Mouse (Mus musculus) midbrain, embryonic 15.5 days (tissue): ENCODE measurements around the gene Chd5. TPM values are rescaled to one million over a fixed set of nuclear protein-coding genes. Genes with fewer than 3 reads are reported as not detected.
A peak's percentile ranks its signal among the peaks of the same experiment; 100 is the strongest.

Source experiments
- ATAC-seq: fragments of 200-750 bp; cut with Nextera tagmentation; replicated peaks from 2 replicates; pipeline ENCODE4 v1.8.0; 2017; ENCODE audit warnings: moderate TSS enrichment
- H3K27ac ChIP-seq: fragments of 300-500 bp; sonication (generic); 2 replicates; pipeline ENCODE4 v1.5.1; 2015; ENCODE audit warnings: mild to moderate bottlenecking, inconsistent platforms
- H3K27me3 ChIP-seq: fragments of 300-500 bp; sonication (generic); replicated peaks from 2 replicates; pipeline ENCODE4 v1.6.1; 2015; ENCODE audit warnings: inconsistent platforms
- H3K36me3 ChIP-seq: fragments of 300-500 bp; sonication (generic); replicated peaks from 2 replicates; pipeline ENCODE4 v1.6.1; 2015; ENCODE audit warnings: inconsistent platforms
- H3K4me1 ChIP-seq: fragments of 300-500 bp; sonication (generic); 2 replicates; pipeline ENCODE4 v1.6.1; 2015; ENCODE audit warnings: inconsistent platforms
- H3K4me2 ChIP-seq: fragments of 300-500 bp; sonication (generic); 2 replicates; pipeline ENCODE4 v1.6.1; 2015; ENCODE audit warnings: inconsistent platforms, mild to moderate bottlenecking, moderate library complexity
- H3K4me3 ChIP-seq: fragments of 300-500 bp; sonication (generic); 2 replicates; pipeline ENCODE4 v1.5.1; 2015; ENCODE audit warnings: mild to moderate bottlenecking, inconsistent platforms
- H3K9ac ChIP-seq: fragments of 300-500 bp; sonication (generic); 2 replicates; pipeline ENCODE4 v1.6.1; 2015; ENCODE audit warnings: mild to moderate bottlenecking, inconsistent platforms
- H3K9me3 ChIP-seq: fragments of 300-500 bp; sonication (generic); 2 replicates; pipeline ENCODE4 v1.6.1; 2016; ENCODE audit warnings: inconsistent platforms
- WGBS: fragments of 180-500 bp; shearing (Covaris S2); methylation state at CpG from one replicate; pipeline ENCODE4 v1.1.7; 2015; ENCODE audit warnings: mixed read lengths; 5-methylcytosine and 5-hydroxymethylcytosine counted together
- polyA plus RNA-seq: library from polyadenylated mRNA; unstranded; fragments of >200 nt; fragmentation: Nextera tagmentation; extraction: Ambion mirVana; gene quantifications from 2 replicates; pipeline ENCODE4 v1.2.1, GENCODE M21; 2015

Chd5 gene
- polyA plus RNA-seq, 1 experiment from 2014 or later, result 65.0 TPM

GRCm38 (mm10) chr4:152424341-152424740 lies 85.9 kb downstream of the Chd5 start:
- Histone ChIP-seq H3K36me3 (no peaks in the 10 kb centered on the region), H3K9ac (no peak overlapping the region), H3K4me3 (no peak overlapping the region), H3K9me3 (no peaks in the 10 kb centered on the region), H3K4me2 (no peak overlapping the region), H3K4me1 (no peaks in the 10 kb centered on the region), H3K27me3 (no peaks in the 10 kb centered on the region), H3K27ac (no peak overlapping the region)
- WGBS, result 38% methylated on average over 4 of the region's 4 CpGs
- no peak for ATAC-seq

GRCm38 (mm10) chr4:152424922-152425321 lies 86.5 kb downstream of the Chd5 start:
- Histone ChIP-seq H3K4me2 (no peak overlapping the region), H3K27ac (no peak overlapping the region), H3K36me3 (no peaks in the 10 kb centered on the region), H3K4me3 (no peak overlapping the region), H3K27me3 (no peaks in the 10 kb centered on the region), H3K4me1 (no peaks in the 10 kb centered on the region), H3K9me3 (no peaks in the 10 kb centered on the region), H3K9ac (no peak overlapping the region)
- ATAC-seq, result no peak
- WGBS, result 75% methylated on average over 5 of the region's 5 CpGs

- Histone ChIP-seq H3K27me3 (no peaks in the 10 kb centered on the region), H3K4me3 (no peak overlapping the region), H3K27ac (no peak overlapping the region), H3K4me2 (no peak overlapping the region), H3K4me1 (no peaks in the 10 kb centered on the region), H3K9ac (no peak overlapping the region), H3K36me3 (no peaks in the 10 kb centered on the region), H3K9me3 (no peaks in the 10 kb centered on the region)
- no peak for ATAC-seq
- 53% methylated on average over 8 of the region's 8 CpGs for WGBS
Measured at GRCm38 (mm10) chr4:152428259-152428658, 89.8 kb downstream of the Chd5 start.

- Histone ChIP-seq H3K9ac (no peak overlapping the region), H3K36me3 (no peaks in the 10 kb centered on the region), H3K4me1 (peaks cover 9% of the 10 kb centered on the region), H3K27me3 (no peaks in the 10 kb centered on the region), H3K4me2 (no peak overlapping the region), H3K27ac (no peak overlapping the region), H3K9me3 (no peaks in the 10 kb centered on the region), H3K4me3 (no peak overlapping the region)
- 53% methylated on average over 5 of the region's 5 CpGs for WGBS
- no peak for ATAC-seq
Measured at GRCm38 (mm10) chr4:152432308-152432707, 93.9 kb downstream of the Chd5 start.

- Histone ChIP-seq H3K27ac (peak overlapping the region; percentile 31; the same call in 1 of the 2 replicates), H3K36me3 (no peaks in the 10 kb centered on the region), H3K4me1 (peaks cover 9% of the 10 kb centered on the region), H3K9me3 (no peaks in the 10 kb centered on the region), H3K4me2 (peak overlapping the region; percentile 53), H3K9ac (peak overlapping the region; percentile 13), H3K27me3 (no peaks in the 10 kb centered on the region), H3K4me3 (peak overlapping the region; percentile 24)
- WGBS, result under 1% methylated on average over 9 of the region's 9 CpGs
- peak; percentile 95 for ATAC-seq
Measured at GRCm38 (mm10) chr4:152434836-152435235, 96.4 kb downstream of the Chd5 start.

GRCm38 (mm10) chr4:152435255-152435654 lies 96.8 kb downstream of the Chd5 start:
- Histone ChIP-seq H3K27me3 (no peaks in the 10 kb centered on the region), H3K4me3 (peak overlapping the region; percentile 24), H3K4me2 (peak overlapping the region; percentile 53), H3K9me3 (no peaks in the 10 kb centered on the region), H3K9ac (peak overlapping the region; percentile 13), H3K4me1 (peaks cover 9% of the 10 kb centered on the region), H3K27ac (peak overlapping the region; percentile 31; the same call in 1 of the 2 replicates), H3K36me3 (no peaks in the 10 kb centered on the region)
- ATAC-seq, result peak; percentile 79
- 9% methylated on average over 10 of the region's 10 CpGs for WGBS

Other genes with a start within 250 kb of the Chd5 start
- 0.80 and 1.0 TPM in 2 replicates for gene Tnfrsf25, start 222.7 kb upstream of the Chd5 start, polyA plus RNA-seq
- gene Espn, start 186.3 kb upstream of the Chd5 start, polyA plus RNA-seq, result 0.13 and 0.19 TPM in 2 replicates
- not detected in 2 replicates for gene Hes2, start 179.8 kb upstream of the Chd5 start, polyA plus RNA-seq
- 409 and 418 TPM in 2 replicates for gene Acot7, start 160.5 kb upstream of the Chd5 start, polyA plus RNA-seq
- 15.6 and 16.6 TPM in 2 replicates for gene Gpr153, start 64.4 kb upstream of the Chd5 start, polyA plus RNA-seq
- 0.67 and 0.69 TPM in 2 replicates for gene Hes3, start 47.0 kb upstream of the Chd5 start, polyA plus RNA-seq
- 20.4 and 24.5 TPM in 2 replicates for gene Icmt, start 41.4 kb upstream of the Chd5 start, polyA plus RNA-seq
- 8.0 and 8.6 TPM in 2 replicates for gene Rnf207, start 19.7 kb upstream of the Chd5 start, polyA plus RNA-seq
- 127 and 133 TPM in 2 replicates for gene Rpl22, start 12.9 kb upstream of the Chd5 start, polyA plus RNA-seq
- 6.2 and 6.3 TPM in 2 replicates for gene Nphp4, start 138.1 kb downstream of the Chd5 start, polyA plus RNA-seq
- gene Kcnab2, start 139.2 kb downstream of the Chd5 start, polyA plus RNA-seq, result 26.1 and 27.8 TPM in 2 replicates